Mouse (Mus musculus): Measurements from ENCODE around the gene Cdh4. TPM values are rescaled to one million over a fixed set of nuclear protein-coding genes. Genes with fewer than 3 reads are reported as not detected.

Cdh4 gene
- polyA plus RNA-seq, 1 experiment from 2014 or later, result 0.28 TPM

- WGBS (ENCODE audit: insufficient replicate concordance), result 76% methylated on average over 19 of the region's 19 CpGs
- H3K4me2 ChIP-seq, result no peak overlapping the region
- no peak overlapping the region for H3K27ac ChIP-seq
- no peaks in the 10 kb centered on the region for H3K36me3 ChIP-seq
- H3K4me3 ChIP-seq (replicated peaks), result no peak overlapping the region
- no peak overlapping the region for H3K9ac ChIP-seq
- DNase-seq (no peak), ATAC-seq (ENCODE audit: low read depth) (no peak)
- H3K4me1 ChIP-seq (replicated peaks), result no peaks in the 10 kb centered on the region
- H3K9me3 ChIP-seq (replicated peaks), result no peaks in the 10 kb centered on the region
- H3K27me3 ChIP-seq, result no peaks in the 10 kb centered on the region
These were observed 357.8 kb downstream of the Cdh4 start for GRCm38 (mm10) chr2:179799906-179800532.

GRCm38 (mm10) chr2:179801042-179801441 lies 358.8 kb downstream of the Cdh4 start:
- no peak overlapping the region for H3K4me2 ChIP-seq
- no peak overlapping the region for H3K9ac ChIP-seq
- 77% methylated on average over 7 of the region's 7 CpGs for WGBS (ENCODE audit: insufficient replicate concordance)
- no peak overlapping the region for H3K27ac ChIP-seq
- H3K4me1 ChIP-seq (replicated peaks), result no peaks in the 10 kb centered on the region
- no peak for ATAC-seq (ENCODE audit: low read depth)
- H3K4me3 ChIP-seq (replicated peaks), result no peak overlapping the region
- no peaks in the 10 kb centered on the region for H3K36me3 ChIP-seq
- no peaks in the 10 kb centered on the region for H3K27me3 ChIP-seq
- no peaks in the 10 kb centered on the region for H3K9me3 ChIP-seq (replicated peaks)
- DNase-seq, result no peak

GRCm38 (mm10) chr2:179802411-179802810 lies 360.2 kb downstream of the Cdh4 start:
- no peak overlapping the region for H3K9ac ChIP-seq
- WGBS (ENCODE audit: insufficient replicate concordance), result 53% methylated on average over 1 of the region's 1 CpGs
- no peaks in the 10 kb centered on the region for H3K4me1 ChIP-seq (replicated peaks)
- no peaks in the 10 kb centered on the region for H3K36me3 ChIP-seq
- no peaks in the 10 kb centered on the region for H3K27me3 ChIP-seq
- DNase-seq (no peak), ATAC-seq (ENCODE audit: low read depth) (no peak)
- H3K4me3 ChIP-seq (replicated peaks), result no peak overlapping the region
- no peak overlapping the region for H3K4me2 ChIP-seq
- H3K27ac ChIP-seq, result no peak overlapping the region
- no peaks in the 10 kb centered on the region for H3K9me3 ChIP-seq (replicated peaks)

- DNase-seq, result no peak
- WGBS (ENCODE audit: insufficient replicate concordance), result 69% methylated on average over 5 of the region's 5 CpGs
These were observed 368.9 kb downstream of the Cdh4 start for GRCm38 (mm10) chr2:179811086-179811485.

DNA sequence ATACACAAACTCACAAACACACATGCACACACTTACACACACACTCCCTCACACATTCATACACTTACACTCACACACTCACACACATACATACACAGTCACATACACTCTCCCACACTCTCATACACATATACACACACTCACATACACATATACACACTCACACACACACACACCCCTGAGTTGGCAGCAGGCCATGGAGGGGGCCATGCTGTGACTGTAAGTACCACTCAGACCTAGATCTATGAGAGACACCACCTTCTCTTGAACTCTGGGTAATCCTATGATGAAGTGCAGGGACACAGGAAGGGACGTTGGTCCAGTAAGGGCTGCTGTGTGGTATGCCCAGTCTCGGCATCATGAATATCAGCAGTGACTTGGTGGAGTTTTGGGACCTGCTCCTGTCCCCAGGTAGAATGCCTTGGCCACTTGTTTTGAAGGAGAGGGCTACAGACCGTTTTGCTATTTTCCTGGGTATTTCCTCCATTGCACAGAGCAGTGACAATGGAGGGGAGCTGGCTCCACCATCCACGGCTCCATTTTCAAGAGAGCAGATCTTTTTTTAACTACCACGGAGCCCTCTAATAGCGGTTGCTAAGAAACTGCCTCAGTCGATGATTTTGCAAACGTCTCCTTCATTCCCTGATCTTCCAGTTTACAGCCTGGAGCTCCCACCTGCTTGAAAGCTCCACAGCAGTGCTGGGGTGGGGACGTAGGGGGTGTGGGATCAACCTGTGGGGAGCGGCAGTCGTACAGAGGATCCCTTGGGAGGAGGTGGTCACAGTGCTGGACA lies 371.0 kb downstream of the Cdh4 start:
- ATAC-seq (ENCODE audit: low read depth) (no peak), DNase-seq (no peak)
- no peak overlapping the region for H3K4me3 ChIP-seq (replicated peaks)
- H3K27me3 ChIP-seq, result no peaks in the 10 kb centered on the region
- no peaks in the 10 kb centered on the region for H3K4me1 ChIP-seq (replicated peaks)
- H3K27ac ChIP-seq, result no peak overlapping the region
- H3K9ac ChIP-seq, result no peak overlapping the region
- no peaks in the 10 kb centered on the region for H3K36me3 ChIP-seq
- H3K9me3 ChIP-seq (replicated peaks), result no peaks in the 10 kb centered on the region
- 56% methylated on average over 11 of the region's 11 CpGs for WGBS (ENCODE audit: insufficient replicate concordance)
- no peak overlapping the region for H3K4me2 ChIP-seq

More at GRCm38 (mm10) chr2:179811086-179811485, 368.9 kb downstream of the Cdh4 start:
- Histone ChIP-seq H3K27ac (no peak overlapping the region), H3K9me3 (replicated peaks) (no peaks in the 10 kb centered on the region), H3K4me2 (no peak overlapping the region), H3K36me3 (no peaks in the 10 kb centered on the region), H3K4me3 (replicated peaks) (no peak overlapping the region), H3K27me3 (no peaks in the 10 kb centered on the region), H3K9ac (no peak overlapping the region), H3K4me1 (replicated peaks) (no peaks in the 10 kb centered on the region)
- no peak for ATAC-seq (ENCODE audit: low read depth)

- Histone ChIP-seq H3K4me1 (replicated peaks) (no peaks in the 10 kb centered on the region), H3K27me3 (no peaks in the 10 kb centered on the region), H3K4me3 (replicated peaks) (no peak overlapping the region), H3K9ac (no peak overlapping the region), H3K9me3 (replicated peaks) (no peaks in the 10 kb centered on the region), H3K27ac (no peak overlapping the region), H3K4me2 (no peak overlapping the region), H3K36me3 (no peaks in the 10 kb centered on the region)
- 40% methylated on average over 18 of the region's 18 CpGs for WGBS (ENCODE audit: insufficient replicate concordance)
- DNase-seq (no peak), ATAC-seq (ENCODE audit: low read depth) (no peak)
These were observed 382.6 kb downstream of the Cdh4 start for GRCm38 (mm10) chr2:179824776-179825326.

GRCm38 (mm10) chr2:179828968-179829367 lies 386.7 kb downstream of the Cdh4 start:
- Histone ChIP-seq H3K27me3 (no peaks in the 10 kb centered on the region), H3K27ac (no peak overlapping the region), H3K4me2 (no peak overlapping the region), H3K9ac (no peak overlapping the region), H3K36me3 (no peaks in the 10 kb centered on the region), H3K4me3 (replicated peaks) (no peak overlapping the region), H3K4me1 (replicated peaks) (no peaks in the 10 kb centered on the region), H3K9me3 (replicated peaks) (no peaks in the 10 kb centered on the region)
- WGBS (ENCODE audit: insufficient replicate concordance), result 82% methylated on average over 6 of the region's 6 CpGs
- no peak for DNase-seq
- no peak for ATAC-seq (ENCODE audit: low read depth)

- H3K9me3 ChIP-seq (replicated peaks), result no peaks in the 10 kb centered on the region
- WGBS (ENCODE audit: insufficient replicate concordance), result 24% methylated on average over 6 of the region's 6 CpGs
- no peak overlapping the region for H3K9ac ChIP-seq
- ATAC-seq (ENCODE audit: low read depth) (no peak), DNase-seq (no peak)
- H3K27me3 ChIP-seq, result no peaks in the 10 kb centered on the region
- H3K27ac ChIP-seq, result no peak overlapping the region
- H3K4me2 ChIP-seq, result no peak overlapping the region
- no peaks in the 10 kb centered on the region for H3K36me3 ChIP-seq
- no peaks in the 10 kb centered on the region for H3K4me1 ChIP-seq (replicated peaks)
- H3K4me3 ChIP-seq (replicated peaks), result no peak overlapping the region
These were observed 387.7 kb downstream of the Cdh4 start for GRCm38 (mm10) chr2:179829972-179830371.

DNA sequence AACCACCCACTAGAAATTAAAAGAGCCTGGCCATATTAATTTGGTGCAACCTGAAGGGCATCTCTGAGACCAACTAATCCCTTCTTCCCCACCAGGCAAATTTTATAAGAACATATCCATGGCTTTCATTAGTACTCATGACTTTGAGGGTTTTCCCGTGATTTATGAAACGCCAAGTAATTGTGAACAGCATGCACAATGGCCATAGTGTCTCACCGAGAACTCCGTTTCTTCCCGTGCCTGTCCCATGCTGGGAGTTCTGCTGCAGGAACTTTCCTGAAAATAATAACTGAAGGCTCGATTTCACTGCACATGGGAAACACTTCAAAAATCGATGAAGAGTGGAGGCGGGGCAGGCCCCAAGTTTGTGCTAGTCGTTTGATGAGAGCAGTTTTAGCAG lies 392.7 kb downstream of the Cdh4 start:
- WGBS (ENCODE audit: insufficient replicate concordance), result 69% methylated on average over 9 of the region's 9 CpGs
- DNase-seq, result no peak
- Histone ChIP-seq H3K9me3 (replicated peaks) (no peaks in the 10 kb centered on the region), H3K27ac (no peak overlapping the region), H3K27me3 (no peaks in the 10 kb centered on the region), H3K36me3 (no peaks in the 10 kb centered on the region), H3K4me1 (replicated peaks) (no peaks in the 10 kb centered on the region), H3K9ac (no peak overlapping the region), H3K4me2 (no peak overlapping the region), H3K4me3 (replicated peaks) (no peak overlapping the region)
- no peak for ATAC-seq (ENCODE audit: low read depth)

GRCm38 (mm10) chr2:179835570-179835969 lies 393.3 kb downstream of the Cdh4 start:
- H3K27me3 ChIP-seq, result no peaks in the 10 kb centered on the region
- no peak overlapping the region for H3K9ac ChIP-seq
- no peak overlapping the region for H3K4me3 ChIP-seq (replicated peaks)
- no peak overlapping the region for H3K4me2 ChIP-seq
- no peaks in the 10 kb centered on the region for H3K9me3 ChIP-seq (replicated peaks)
- no peaks in the 10 kb centered on the region for H3K4me1 ChIP-seq (replicated peaks)
- WGBS (ENCODE audit: insufficient replicate concordance), result 61% methylated on average over 7 of the region's 7 CpGs
- H3K27ac ChIP-seq, result no peak overlapping the region
- ATAC-seq (ENCODE audit: low read depth) (no peak), DNase-seq (no peak)
- no peaks in the 10 kb centered on the region for H3K36me3 ChIP-seq

- ATAC-seq (ENCODE audit: low read depth) (no peak), DNase-seq (no peak)
- H3K9ac ChIP-seq, result no peak overlapping the region
- WGBS (ENCODE audit: insufficient replicate concordance), result 64% methylated on average over 10 of the region's 10 CpGs
- H3K27me3 ChIP-seq, result no peaks in the 10 kb centered on the region
- H3K9me3 ChIP-seq (replicated peaks), result no peaks in the 10 kb centered on the region
- H3K27ac ChIP-seq, result no peak overlapping the region
- H3K4me2 ChIP-seq, result no peak overlapping the region
- no peaks in the 10 kb centered on the region for H3K36me3 ChIP-seq
- no peak overlapping the region for H3K4me3 ChIP-seq (replicated peaks)
- H3K4me1 ChIP-seq (replicated peaks), result no peaks in the 10 kb centered on the region
These were observed 395.0 kb downstream of the Cdh4 start for GRCm38 (mm10) chr2:179837186-179837585.

All from liver, embryonic 13.5 days (tissue).